Mouse (Mus musculus): ENCODE data around the gene Fam49a. TPM values are rescaled to one million over a fixed set of nuclear protein-coding genes. Genes with fewer than 3 reads are reported as not detected.
"Not testable (repeated sequence)": the region's sequence is repeated elsewhere in the genome, so short reads cannot be mapped to it uniquely, and the experiment has no call there.

The Fam49a gene
- polyA plus RNA-seq, 1 experiment from 2014 or later: 8.8 TPM

GRCm38 (mm10) chr12:12320693-12321092 is 58.8 kb downstream of the Fam49a start:
- Histone ChIP-seq H3K4me1 (ENCODE audit: insufficient read depth, low read length) (0 out of 2 replicates have a peak, but pooled peaks cover 7% of the 10 kb centered on the region), H3K36me3 (ENCODE audit: insufficient read depth, low read length) (no peaks in the 10 kb centered on the region), H3K9me3 (ENCODE audit: low read length) (no peaks in the 10 kb centered on the region), H3K27me3 (ENCODE audit: insufficient read depth, low read length) (no peaks in the 10 kb centered on the region), H3K27ac (ENCODE audit: low read length) (no peak overlapping the region), H3K9ac (replicated peaks; ENCODE audit: low read length) (no peak overlapping the region), H3K4me3 (ENCODE audit: low read length) (no peak overlapping the region), H3K4me2 (replicated peaks; ENCODE audit: low read depth, low read length) (no peak overlapping the region)
- ATAC-seq (ENCODE audit: low FRiP score, low TSS enrichment): no peak
- 72% methylated on average over 2 of the region's 2 CpGs for WGBS

GRCm38 (mm10) chr12:12321111-12321510 is 59.2 kb downstream of the Fam49a start:
- Histone ChIP-seq H3K4me2 (replicated peaks; ENCODE audit: low read depth, low read length) (no peak overlapping the region), H3K4me3 (ENCODE audit: low read length) (no peak overlapping the region), H3K36me3 (ENCODE audit: insufficient read depth, low read length) (no peaks in the 10 kb centered on the region), H3K4me1 (ENCODE audit: insufficient read depth, low read length) (0 out of 2 replicates have a peak, but pooled peaks cover 7% of the 10 kb centered on the region), H3K9me3 (ENCODE audit: low read length) (no peaks in the 10 kb centered on the region), H3K27me3 (ENCODE audit: insufficient read depth, low read length) (no peaks in the 10 kb centered on the region), H3K9ac (replicated peaks; ENCODE audit: low read length) (no peak overlapping the region), H3K27ac (ENCODE audit: low read length) (no peak overlapping the region)
- ATAC-seq (ENCODE audit: low FRiP score, low TSS enrichment): no peak
- 90% methylated on average over 3 of the region's 3 CpGs for whole genome bisulfite sequencing

GRCm38 (mm10) chr12:12323084-12323483 is 61.1 kb downstream of the Fam49a start:
- Histone ChIP-seq H3K4me2 (replicated peaks; ENCODE audit: low read depth, low read length) (no peak overlapping the region), H3K9ac (replicated peaks; ENCODE audit: low read length) (no peak overlapping the region), H3K9me3 (ENCODE audit: low read length) (no peaks in the 10 kb centered on the region), H3K27me3 (ENCODE audit: insufficient read depth, low read length) (no peaks in the 10 kb centered on the region), H3K36me3 (ENCODE audit: insufficient read depth, low read length) (no peaks in the 10 kb centered on the region), H3K27ac (ENCODE audit: low read length) (no peak overlapping the region), H3K4me3 (ENCODE audit: low read length) (no peak overlapping the region), H3K4me1 (ENCODE audit: insufficient read depth, low read length) (0 out of 2 replicates have a peak, but pooled peaks cover 4% of the 10 kb centered on the region)
- WGBS: 86% methylated on average over 5 of the region's 5 CpGs
- ATAC-seq (ENCODE audit: low FRiP score, low TSS enrichment): no peak

GRCm38 (mm10) chr12:12323616-12324223 is 61.8 kb downstream of the Fam49a start:
- Histone ChIP-seq H3K4me3 (ENCODE audit: low read length) (peak overlapping the region; percentile 37), H3K27me3 (ENCODE audit: insufficient read depth, low read length) (no peaks in the 10 kb centered on the region), H3K36me3 (ENCODE audit: insufficient read depth, low read length) (no peaks in the 10 kb centered on the region), H3K4me2 (replicated peaks; ENCODE audit: low read depth, low read length) (peak overlapping the region; percentile 55), H3K4me1 (ENCODE audit: insufficient read depth, low read length) (0 out of 2 replicates have a peak, but pooled peaks cover 4% of the 10 kb centered on the region), H3K9me3 (ENCODE audit: low read length) (no peaks in the 10 kb centered on the region), H3K27ac (ENCODE audit: low read length) (peak overlapping the region; percentile 65), H3K9ac (replicated peaks; ENCODE audit: low read length) (peak overlapping the region; percentile 43; the same call in 1 of the 2 replicates)
- WGBS: 25% methylated on average over 18 of the region's 18 CpGs
- peak; percentile 87 for ATAC-seq (ENCODE audit: low FRiP score, low TSS enrichment)

GRCm38 (mm10) chr12:12324266-12324665 is 62.3 kb downstream of the Fam49a start:
- not testable (repeated sequence) for H3K27me3 ChIP-seq (ENCODE audit: insufficient read depth, low read length); ATAC-seq (ENCODE audit: low FRiP score, low TSS enrichment); H3K4me2 ChIP-seq (replicated peaks; ENCODE audit: low read depth, low read length); H3K9me3 ChIP-seq (ENCODE audit: low read length); H3K4me1 ChIP-seq (ENCODE audit: insufficient read depth, low read length); H3K27ac ChIP-seq (ENCODE audit: low read length); H3K36me3 ChIP-seq (ENCODE audit: insufficient read depth, low read length); H3K9ac ChIP-seq (replicated peaks; ENCODE audit: low read length)
- H3K4me3 ChIP-seq (ENCODE audit: low read length): peak overlapping the region; percentile 37
- WGBS: 97% methylated on average over 21 of the region's 22 CpGs

GRCm38 (mm10) chr12:12333526-12334310 is 71.8 kb downstream of the Fam49a start:
- Histone ChIP-seq H3K27ac (ENCODE audit: low read length) (no peak overlapping the region), H3K9ac (replicated peaks; ENCODE audit: low read length) (no peak overlapping the region), H3K36me3 (ENCODE audit: insufficient read depth, low read length) (no peaks in the 10 kb centered on the region), H3K4me1 (ENCODE audit: insufficient read depth, low read length) (no peaks in the 10 kb centered on the region), H3K4me2 (replicated peaks; ENCODE audit: low read depth, low read length) (no peak overlapping the region), H3K4me3 (ENCODE audit: low read length) (no peak overlapping the region), H3K9me3 (ENCODE audit: low read length) (no peaks in the 10 kb centered on the region), H3K27me3 (ENCODE audit: insufficient read depth, low read length) (no peaks in the 10 kb centered on the region)
- 93% methylated on average over 11 of the region's 11 CpGs for WGBS
- ATAC-seq (ENCODE audit: low FRiP score, low TSS enrichment): no peak

- Histone ChIP-seq H3K27ac (ENCODE audit: low read length) (no peak overlapping the region), H3K36me3 (ENCODE audit: insufficient read depth, low read length) (no peaks in the 10 kb centered on the region), H3K4me1 (ENCODE audit: insufficient read depth, low read length) (no peaks in the 10 kb centered on the region), H3K27me3 (ENCODE audit: insufficient read depth, low read length) (no peaks in the 10 kb centered on the region), H3K9ac (replicated peaks; ENCODE audit: low read length) (no peak overlapping the region), H3K4me3 (ENCODE audit: low read length) (no peak overlapping the region), H3K9me3 (ENCODE audit: low read length) (no peaks in the 10 kb centered on the region), H3K4me2 (replicated peaks; ENCODE audit: low read depth, low read length) (no peak overlapping the region)
- no peak for ATAC-seq (ENCODE audit: low FRiP score, low TSS enrichment)
- WGBS: 86% methylated on average over 5 of the region's 5 CpGs
Observed at GRCm38 (mm10) chr12:12334486-12334885, 72.5 kb downstream of the Fam49a start.

- no peak overlapping the region for H3K4me3 ChIP-seq (ENCODE audit: low read length)
- ATAC-seq (ENCODE audit: low FRiP score, low TSS enrichment): no peak
- H3K27ac ChIP-seq (ENCODE audit: low read length): no peak overlapping the region
- H3K9ac ChIP-seq (replicated peaks; ENCODE audit: low read length): no peak overlapping the region
- 91% methylated on average over 7 of the region's 7 CpGs for WGBS
- H3K36me3 ChIP-seq (ENCODE audit: insufficient read depth, low read length): no peaks in the 10 kb centered on the region
- H3K9me3 ChIP-seq (ENCODE audit: low read length): no peaks in the 10 kb centered on the region
- H3K4me2 ChIP-seq (replicated peaks; ENCODE audit: low read depth, low read length): no peak overlapping the region
- no peaks in the 10 kb centered on the region for H3K4me1 ChIP-seq (ENCODE audit: insufficient read depth, low read length)
- H3K27me3 ChIP-seq (ENCODE audit: insufficient read depth, low read length): no peaks in the 10 kb centered on the region
Observed at GRCm38 (mm10) chr12:12335566-12335965, 73.6 kb downstream of the Fam49a start.

GRCm38 (mm10) chr12:12337378-12337777 is 75.4 kb downstream of the Fam49a start:
- Histone ChIP-seq H3K9ac (replicated peaks; ENCODE audit: low read length) (no peak overlapping the region), H3K4me3 (ENCODE audit: low read length) (no peak overlapping the region), H3K4me1 (ENCODE audit: insufficient read depth, low read length) (no peaks in the 10 kb centered on the region), H3K27ac (ENCODE audit: low read length) (no peak overlapping the region), H3K36me3 (ENCODE audit: insufficient read depth, low read length) (no peaks in the 10 kb centered on the region), H3K9me3 (ENCODE audit: low read length) (no peaks in the 10 kb centered on the region), H3K27me3 (ENCODE audit: insufficient read depth, low read length) (no peaks in the 10 kb centered on the region), H3K4me2 (replicated peaks; ENCODE audit: low read depth, low read length) (no peak overlapping the region)
- WGBS: 87% methylated on average over 6 of the region's 6 CpGs
- no peak for ATAC-seq (ENCODE audit: low FRiP score, low TSS enrichment)

- 93% methylated on average over 2 of the region's 2 CpGs for WGBS
- ATAC-seq (ENCODE audit: low FRiP score, low TSS enrichment): no peak
Observed at GRCm38 (mm10) chr12:12343320-12343719, 81.4 kb downstream of the Fam49a start.

More at GRCm38 (mm10) chr12:12343320-12343719, 81.4 kb downstream of the Fam49a start:
- Histone ChIP-seq H3K9me3 (ENCODE audit: low read length) (no peaks in the 10 kb centered on the region), H3K9ac (replicated peaks; ENCODE audit: low read length) (no peak overlapping the region), H3K27me3 (ENCODE audit: insufficient read depth, low read length) (no peaks in the 10 kb centered on the region), H3K4me1 (ENCODE audit: insufficient read depth, low read length) (no peaks in the 10 kb centered on the region), H3K4me2 (replicated peaks; ENCODE audit: low read depth, low read length) (no peak overlapping the region), H3K4me3 (ENCODE audit: low read length) (no peak overlapping the region), H3K27ac (ENCODE audit: low read length) (no peak overlapping the region), H3K36me3 (ENCODE audit: insufficient read depth, low read length) (no peaks in the 10 kb centered on the region)
